Mouse (Mus musculus) G1E (cell line): ENCODE measurements at regions not wholly inside any gene's neighbourhood (a gene's known extent, or its start where the extent isn't known, plus 50 kb on each side); places are given as distances from the start of the nearest gene placed in this dataset.

Experiments used
- ATAC-seq: 2 replicates; pipeline ENCODE4 v1.8.0; 2016; ENCODE audit warnings: mild to moderate bottlenecking; ENCODE audit not compliant: insufficient number of reproducible peaks, poor library complexity, low FRiP score, severe bottlenecking; ENCODE audit errors: extremely low read depth
- DNase-seq: peaks from one replicate; pipeline ENCODE4 v3.0.0; 2012; ENCODE audit warnings: low spot score
- H3K27me3 ChIP-seq: 2 replicates; pipeline ENCODE4 v1.6.1; 2012; ENCODE audit warnings: mild to moderate bottlenecking, low read length, inconsistent platforms; ENCODE audit not compliant: insufficient read depth
- H3K36me3 ChIP-seq: replicated peaks from 2 replicates; pipeline ENCODE3; 2012; ENCODE audit warnings: mild to moderate bottlenecking, inconsistent platforms
- H3K4me1 ChIP-seq: 2 replicates; pipeline ENCODE4 v1.6.1; 2012; ENCODE audit warnings: low read depth, low read length, inconsistent platforms, mixed read lengths; ENCODE audit not compliant: insufficient read depth
- H3K4me3 ChIP-seq: 2 replicates; pipeline ENCODE4 v1.5.1; 2012; ENCODE audit warnings: low read depth, mild to moderate bottlenecking, inconsistent platforms, low read length, moderate library complexity, mixed read lengths
- H3K9me3 ChIP-seq: replicated peaks from 2 replicates; pipeline ENCODE4 v1.6.1; 2012; ENCODE audit warnings: inconsistent platforms
- CTCF ChIP-seq: IDR thresholded peaks from 2 replicates; pipeline ENCODE4 v1.5.1; 2012; ENCODE audit warnings: low read depth, low read length, inconsistent platforms, mixed read lengths
- GATA1 ChIP-seq: IDR thresholded peaks from 2 replicates; pipeline ENCODE4 v1.6.1; 2012; ENCODE audit warnings: borderline replicate concordance, low read length, inconsistent platforms, mixed read lengths
- GATA2 ChIP-seq: IDR thresholded peaks from 2 replicates; pipeline ENCODE4 v1.6.1; 2012; ENCODE audit warnings: low read depth, low read length, inconsistent platforms, borderline replicate concordance
- POLR2AphosphoS5 ChIP-seq: IDR thresholded peaks from 2 replicates; pipeline ENCODE4 v1.6.1; 2012; ENCODE audit warnings: low read depth, low read length, inconsistent platforms; ENCODE audit not compliant: insufficient replicate concordance
- TAL1 ChIP-seq: conservative IDR thresholded peaks from 2 replicates; pipeline ENCODE4 v1.6.1; 2012; ENCODE audit warnings: low read depth, low read length, inconsistent platforms, mixed read lengths

GRCm38 (mm10) chr14:76644716-76645115, 88.0 kb upstream of the Serp2 start:
- no peaks in the 10 kb centered on the region for H3K36me3 ChIP-seq
- no peak overlapping the region for H3K4me3 ChIP-seq
- H3K9me3 ChIP-seq: peaks cover 9% of the 10 kb centered on the region; the same call in 1 of the 2 replicates
- H3K27me3 ChIP-seq: no peaks in the 10 kb centered on the region
- no peak for TF ChIP-seq POLR2AphosphoS5
- TF ChIP-seq GATA1: no peak
- TF ChIP-seq GATA2: no peak
- TF ChIP-seq CTCF: no peak
- TF ChIP-seq TAL1: no peak
- no peaks in the 10 kb centered on the region for H3K4me1 ChIP-seq
- DNase-seq (no peak), ATAC-seq (no peak)

DNA sequence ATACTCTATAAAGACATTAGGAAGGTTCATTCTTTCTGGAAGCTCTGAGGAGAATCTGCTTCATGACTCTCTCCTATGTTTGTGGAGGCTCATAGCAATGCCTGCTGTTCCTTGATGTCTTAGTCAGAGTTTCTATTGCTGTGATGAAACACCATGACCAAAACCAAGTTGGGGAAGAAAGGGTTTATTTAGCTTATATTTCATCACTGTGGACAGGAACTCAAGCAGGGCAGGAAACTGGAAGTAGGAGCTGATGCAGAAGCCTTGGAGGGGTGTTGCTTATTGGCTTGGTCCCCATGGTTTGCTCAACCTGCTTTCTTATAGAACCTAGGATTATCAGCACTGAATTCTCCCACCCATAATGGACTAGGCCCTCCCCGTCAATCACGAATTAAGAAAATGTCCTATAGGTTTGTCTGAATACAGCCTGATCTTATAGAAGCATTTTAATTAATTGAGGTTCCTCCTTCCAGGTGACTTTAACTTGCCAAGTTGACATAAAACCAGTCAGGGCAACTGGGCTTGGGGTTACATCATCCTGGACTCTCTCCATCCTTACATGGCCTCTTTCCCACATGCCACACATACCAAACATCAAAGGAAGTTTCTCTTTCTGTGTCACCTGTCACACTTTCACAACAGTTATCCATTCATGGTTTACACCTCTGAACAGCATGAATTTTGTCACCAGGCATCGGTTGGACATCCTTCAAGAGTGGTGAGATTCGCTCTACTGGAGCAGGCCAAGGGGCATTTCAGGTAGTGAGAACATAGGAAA, 85.3 kb upstream of the Serp2 start:
- no peak for DNase-seq
- H3K4me3 ChIP-seq: no peak overlapping the region
- no peaks in the 10 kb centered on the region for H3K36me3 ChIP-seq
- H3K27me3 ChIP-seq: no peaks in the 10 kb centered on the region
- ATAC-seq: no peak
- H3K4me1 ChIP-seq: no peaks in the 10 kb centered on the region
- TF ChIP-seq POLR2AphosphoS5: no peak
- no peak for TF ChIP-seq GATA1
- no peak for TF ChIP-seq TAL1
- TF ChIP-seq GATA2: no peak
- TF ChIP-seq CTCF: no peak
- peaks cover 9% of the 10 kb centered on the region; the same call in 1 of the 2 replicates for H3K9me3 ChIP-seq

- Histone ChIP-seq H3K4me3 (no peak overlapping the region), H3K4me1 (no peaks in the 10 kb centered on the region), H3K27me3 (no peaks in the 10 kb centered on the region), H3K9me3 (peaks cover 30% of the 10 kb centered on the region), H3K36me3 (no peaks in the 10 kb centered on the region)
- DNase-seq (no peak), ATAC-seq (no peak)
- TF ChIP-seq POLR2AphosphoS5: no peak
- TF ChIP-seq GATA1: no peak
- no peak for TF ChIP-seq TAL1
- TF ChIP-seq GATA2: no peak
- TF ChIP-seq CTCF: no peak
Observed at GRCm38 (mm10) chr14:76633170-76633569, 76.5 kb upstream of the Serp2 start.

DNA sequence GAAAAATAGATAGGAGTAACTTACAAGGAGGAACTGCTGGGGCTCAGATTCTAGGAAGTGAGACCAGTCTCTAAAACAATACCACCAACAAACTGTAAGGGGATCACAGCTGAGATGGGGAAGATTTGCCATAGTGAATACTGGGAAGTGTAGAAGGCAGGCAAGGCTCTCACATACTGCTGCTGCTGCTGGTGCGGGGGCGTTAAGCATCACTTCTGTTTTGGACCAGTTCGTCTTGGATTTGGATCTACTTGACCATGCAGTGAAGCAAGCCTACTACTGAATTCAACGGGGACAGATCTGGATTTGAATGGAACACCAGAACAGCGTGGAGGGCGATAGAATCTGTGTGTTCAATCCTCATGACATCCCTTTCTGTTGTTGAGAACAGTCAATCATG, 76.1 kb upstream of the Serp2 start:
- H3K4me1 ChIP-seq: no peaks in the 10 kb centered on the region
- no peaks in the 10 kb centered on the region for H3K36me3 ChIP-seq
- ATAC-seq (no peak), DNase-seq (no peak)
- peaks cover 32% of the 10 kb centered on the region for H3K9me3 ChIP-seq
- TF ChIP-seq POLR2AphosphoS5 (no peak), CTCF (no peak), TAL1 (no peak), GATA1 (no peak), GATA2 (no peak)
- no peaks in the 10 kb centered on the region for H3K27me3 ChIP-seq
- H3K4me3 ChIP-seq: no peak overlapping the region

DNA sequence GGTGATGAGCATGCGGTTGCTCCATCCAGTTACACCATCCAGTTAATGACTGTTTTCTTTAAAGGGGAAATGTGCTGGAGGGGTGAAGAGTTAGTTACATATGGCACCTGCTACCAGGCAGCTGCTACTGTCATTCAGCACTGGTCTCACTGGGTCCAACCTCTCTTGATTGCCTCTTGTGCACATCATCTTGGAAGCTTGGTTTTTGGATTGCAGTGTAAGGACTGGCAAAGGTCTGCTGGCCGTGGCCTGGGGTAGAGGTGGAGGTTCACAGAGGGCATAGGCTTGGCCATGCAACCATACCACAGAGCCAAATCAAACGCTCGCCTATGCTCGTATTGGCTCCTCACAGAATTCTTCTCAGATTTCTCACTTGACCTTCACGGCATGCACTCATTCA, 75.1 kb upstream of the Serp2 start:
- no peaks in the 10 kb centered on the region for H3K27me3 ChIP-seq
- ATAC-seq: no peak
- no peak for DNase-seq
- no peak for TF ChIP-seq GATA2
- no peak for TF ChIP-seq CTCF
- no peak for TF ChIP-seq GATA1
- no peak for TF ChIP-seq TAL1
- no peaks in the 10 kb centered on the region for H3K4me1 ChIP-seq
- no peaks in the 10 kb centered on the region for H3K36me3 ChIP-seq
- H3K9me3 ChIP-seq: peaks cover 35% of the 10 kb centered on the region
- H3K4me3 ChIP-seq: no peak overlapping the region

DNA sequence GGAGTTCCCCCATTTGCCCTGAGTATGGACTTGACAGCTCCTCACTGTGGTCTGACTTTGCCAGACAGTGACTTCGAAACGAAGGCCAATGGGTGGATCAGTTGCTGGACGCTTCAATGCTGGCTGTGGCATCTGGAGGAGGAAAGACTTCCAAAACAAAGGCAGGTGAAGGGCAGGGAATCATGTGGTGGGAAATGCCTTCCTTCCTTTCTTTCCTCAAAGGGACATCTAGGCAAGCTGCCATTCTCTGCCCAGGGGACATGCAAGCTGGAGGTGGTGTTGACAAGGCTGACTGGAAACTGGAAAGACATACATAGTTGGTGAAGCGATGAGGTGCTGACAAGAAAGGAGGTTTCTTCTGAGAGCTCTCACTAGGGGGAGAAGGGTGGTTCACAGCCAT, 74.5 kb upstream of the Serp2 start:
- TF ChIP-seq CTCF (no peak), TAL1 (no peak), GATA1 (no peak)
- H3K4me3 ChIP-seq: no peak overlapping the region
- no peaks in the 10 kb centered on the region for H3K36me3 ChIP-seq
- H3K9me3 ChIP-seq: peaks cover 30% of the 10 kb centered on the region
- no peaks in the 10 kb centered on the region for H3K4me1 ChIP-seq
- H3K27me3 ChIP-seq: no peaks in the 10 kb centered on the region
- DNase-seq: no peak
- ATAC-seq: no peak
